Mouse (Mus musculus) embryonic facial prominence, embryonic 13.5 days (tissue): ENCODE measurements around the gene Ano1. TPM values are rescaled to one million over a fixed set of nuclear protein-coding genes. Genes with fewer than 3 reads are reported as not detected.
A peak's percentile ranks its signal among the peaks of the same experiment; 100 is the strongest.

Experiments
- ATAC-seq: fragments of 200-750 bp; cut with Nextera tagmentation; 2 replicates; pipeline ENCODE4 v1.8.0; 2017; ENCODE audit warnings: low read depth; ENCODE audit not compliant: insufficient number of reproducible peaks, insufficient read depth, low FRiP score, low TSS enrichment
- H3K27ac ChIP-seq: fragments of 300-500 bp; sonication (generic); 2 replicates; pipeline ENCODE4 v1.5.1; 2015; ENCODE audit warnings: moderate library complexity, mild to moderate bottlenecking, inconsistent platforms
- H3K27me3 ChIP-seq: fragments of 300-500 bp; sonication (generic); 2 replicates; pipeline ENCODE4 v1.6.1; 2015; ENCODE audit warnings: mild to moderate bottlenecking, inconsistent platforms
- H3K36me3 ChIP-seq: fragments of 300-500 bp; sonication (generic); 2 replicates; pipeline ENCODE4 v1.6.1; 2015; ENCODE audit warnings: mild to moderate bottlenecking, inconsistent platforms
- H3K4me1 ChIP-seq: fragments of 300-500 bp; sonication (generic); 2 replicates; pipeline ENCODE4 v1.6.1; 2015; ENCODE audit warnings: inconsistent platforms
- H3K4me2 ChIP-seq: fragments of 300-500 bp; sonication (generic); 2 replicates; pipeline ENCODE4 v1.6.1; 2015; ENCODE audit warnings: moderate library complexity, mild to moderate bottlenecking, inconsistent platforms
- H3K4me3 ChIP-seq: fragments of 300-500 bp; sonication (generic); 2 replicates; pipeline ENCODE4 v1.5.1; 2015; ENCODE audit warnings: mild to moderate bottlenecking, inconsistent platforms
- H3K9ac ChIP-seq: fragments of 300-500 bp; sonication (generic); 2 replicates; pipeline ENCODE4 v1.6.1; 2015; ENCODE audit warnings: mild to moderate bottlenecking, inconsistent platforms
- H3K9me3 ChIP-seq: fragments of 300-500 bp; sonication (generic); 2 replicates; pipeline ENCODE4 v1.6.1; 2016; ENCODE audit warnings: inconsistent platforms
- WGBS: fragments of 180-500 bp; shearing (Covaris S2); methylation state at CpG from one replicate; pipeline ENCODE4 v1.1.7; 2015; ENCODE audit warnings: mixed read lengths; 5-methylcytosine and 5-hydroxymethylcytosine counted together
- polyA plus RNA-seq: library from polyadenylated mRNA; unstranded; fragments of >200 nt; fragmentation: Nextera tagmentation; extraction: Ambion mirVana; gene quantifications from 2 replicates; pipeline ENCODE4 v1.2.1, GENCODE M21; 2015

Gene Ano1
- polyA plus RNA-seq, result 12.0 and 12.8 TPM in 2 replicates

GRCm38 (mm10) chr7:144751833-144752232, at the start of gene Ano1:
Gene Ano1 (minus strand): TSS chr7:144751974.
- Histone ChIP-seq H3K9me3 (no peaks in the 10 kb centered on the region), H3K4me2 (no peak within 1 kb of the TSS), H3K4me1 (no peaks in the 10 kb centered on the region), H3K36me3 (no peaks in the 10 kb centered on the region), H3K4me3 (no peak within 1 kb of the TSS), H3K27ac (no peak within 1 kb of the TSS), H3K27me3 (no peaks in the 10 kb centered on the region), H3K9ac (no peak within 1 kb of the TSS)
- WGBS, result 83% methylated on average over 9 of the region's 9 CpGs
- ATAC-seq, result no peak

GRCm38 (mm10) chr7:144798471-144798870, 46.7 kb upstream of the Ano1 start:
- Histone ChIP-seq H3K27me3 (peaks cover 28% of the 10 kb centered on the region), H3K4me2 (no peak overlapping the region), H3K27ac (no peak overlapping the region), H3K9ac (no peak overlapping the region), H3K9me3 (no peaks in the 10 kb centered on the region), H3K36me3 (no peaks in the 10 kb centered on the region), H3K4me3 (no peak overlapping the region), H3K4me1 (peaks cover 4% of the 10 kb centered on the region; the same call in 1 of the 2 replicates)
- ATAC-seq, result no peak
- WGBS, result 14% methylated on average over 1 of the region's 1 CpGs

GRCm38 (mm10) chr7:144796986-144797735, 45.4 kb upstream of the Ano1 start:
- no peak for ATAC-seq
- Histone ChIP-seq H3K4me2 (no peak overlapping the region), H3K36me3 (no peaks in the 10 kb centered on the region), H3K9me3 (0 out of 2 replicates have a peak, but pooled peaks cover 4% of the 10 kb centered on the region), H3K9ac (0 out of 2 replicates have a peak overlapping the region, but pooled peaks have one; percentile 32), H3K27me3 (peaks cover 28% of the 10 kb centered on the region), H3K4me3 (no peak overlapping the region), H3K4me1 (peaks cover 4% of the 10 kb centered on the region; the same call in 1 of the 2 replicates), H3K27ac (no peak overlapping the region)
- WGBS, result 41% methylated on average over 17 of the region's 17 CpGs

GRCm38 (mm10) chr7:144795976-144796474, 44.3 kb upstream of the Ano1 start:
- H3K9me3 ChIP-seq, result 0 out of 2 replicates have a peak, but pooled peaks cover 4% of the 10 kb centered on the region
- peaks cover 4% of the 10 kb centered on the region; the same call in 1 of the 2 replicates for H3K4me1 ChIP-seq
- H3K9ac ChIP-seq, result no peak overlapping the region
- no peak overlapping the region for H3K4me2 ChIP-seq
- no peaks in the 10 kb centered on the region for H3K36me3 ChIP-seq
- peaks cover 29% of the 10 kb centered on the region for H3K27me3 ChIP-seq
- no peak overlapping the region for H3K27ac ChIP-seq
- WGBS, result 76% methylated on average over 9 of the region's 9 CpGs
- no peak for ATAC-seq
- H3K4me3 ChIP-seq, result no peak overlapping the region

GRCm38 (mm10) chr7:144793296-144793695, 41.5 kb upstream of the Ano1 start:
- no peaks in the 10 kb centered on the region for H3K36me3 ChIP-seq
- ATAC-seq, result no peak
- H3K4me1 ChIP-seq, result peaks cover 4% of the 10 kb centered on the region; the same call in 1 of the 2 replicates
- H3K9ac ChIP-seq, result no peak overlapping the region
- no peak overlapping the region for H3K4me2 ChIP-seq
- no peak overlapping the region for H3K27ac ChIP-seq
- H3K27me3 ChIP-seq, result peaks cover 21% of the 10 kb centered on the region
- 0 out of 2 replicates have a peak, but pooled peaks cover 4% of the 10 kb centered on the region for H3K9me3 ChIP-seq
- no peak overlapping the region for H3K4me3 ChIP-seq
- 83% methylated on average over 10 of the region's 10 CpGs for WGBS

- WGBS, result 86% methylated on average over 7 of the region's 7 CpGs
- H3K4me1 ChIP-seq, result no peaks in the 10 kb centered on the region
- H3K9me3 ChIP-seq, result 0 out of 2 replicates have a peak, but pooled peaks cover 4% of the 10 kb centered on the region
Measured at GRCm38 (mm10) chr7:144791426-144791825, 39.7 kb upstream of the Ano1 start.

GRCm38 (mm10) chr7:144789601-144790556, 38.1 kb upstream of the Ano1 start:
- no peaks in the 10 kb centered on the region for H3K4me1 ChIP-seq
- 0 out of 2 replicates have a peak, but pooled peaks cover 4% of the 10 kb centered on the region for H3K9me3 ChIP-seq
- H3K9ac ChIP-seq, result 0 out of 2 replicates have a peak overlapping the region, but pooled peaks have one; percentile 44
- 47% methylated on average over 36 of the region's 36 CpGs for WGBS
- H3K27ac ChIP-seq, result no peak overlapping the region
- H3K4me3 ChIP-seq, result peak overlapping the region; percentile 37
- no peaks in the 10 kb centered on the region for H3K36me3 ChIP-seq
- H3K4me2 ChIP-seq, result peak overlapping the region; percentile 58
- H3K27me3 ChIP-seq, result peaks cover 24% of the 10 kb centered on the region
- ATAC-seq, result no peak

More at GRCm38 (mm10) chr7:144791426-144791825, 39.7 kb upstream of the Ano1 start:
- H3K36me3 ChIP-seq, result no peaks in the 10 kb centered on the region
- H3K4me3 ChIP-seq, result no peak overlapping the region
- H3K4me2 ChIP-seq, result no peak overlapping the region
- ATAC-seq, result no peak
- H3K27ac ChIP-seq, result no peak overlapping the region
- H3K9ac ChIP-seq, result no peak overlapping the region
- peaks cover 24% of the 10 kb centered on the region for H3K27me3 ChIP-seq

GRCm38 (mm10) chr7:144788631-144789030, 36.9 kb upstream of the Ano1 start:
- H3K4me3 ChIP-seq, result no peak overlapping the region
- H3K9ac ChIP-seq, result no peak overlapping the region
- no peak for ATAC-seq

GRCm38 (mm10) chr7:144787501-144787900, 35.7 kb upstream of the Ano1 start:
- Histone ChIP-seq H3K9me3 (no peaks in the 10 kb centered on the region), H3K9ac (no peak overlapping the region), H3K4me2 (no peak overlapping the region), H3K27me3 (peaks cover 21% of the 10 kb centered on the region), H3K4me1 (no peaks in the 10 kb centered on the region), H3K4me3 (no peak overlapping the region), H3K27ac (no peak overlapping the region), H3K36me3 (no peaks in the 10 kb centered on the region)
- 73% methylated on average over 5 of the region's 5 CpGs for WGBS
- ATAC-seq, result no peak

More at GRCm38 (mm10) chr7:144788631-144789030, 36.9 kb upstream of the Ano1 start:
- Histone ChIP-seq H3K27me3 (peaks cover 23% of the 10 kb centered on the region), H3K36me3 (no peaks in the 10 kb centered on the region), H3K4me2 (no peak overlapping the region), H3K4me1 (no peaks in the 10 kb centered on the region), H3K27ac (no peak overlapping the region), H3K9me3 (0 out of 2 replicates have a peak, but pooled peaks cover 4% of the 10 kb centered on the region)
- WGBS, result 59% methylated on average over 4 of the region's 4 CpGs

- no peak overlapping the region for H3K4me3 ChIP-seq
- no peak overlapping the region for H3K9ac ChIP-seq
- no peak overlapping the region for H3K27ac ChIP-seq
- H3K36me3 ChIP-seq, result no peaks in the 10 kb centered on the region
- H3K4me2 ChIP-seq, result no peak overlapping the region
- peaks cover 18% of the 10 kb centered on the region for H3K27me3 ChIP-seq
- no peaks in the 10 kb centered on the region for H3K9me3 ChIP-seq
- ATAC-seq, result no peak
- WGBS, result 69% methylated on average over 3 of the region's 3 CpGs
- H3K4me1 ChIP-seq, result no peaks in the 10 kb centered on the region
Measured at GRCm38 (mm10) chr7:144786571-144786970, 34.8 kb upstream of the Ano1 start.

- Histone ChIP-seq H3K4me3 (no peak overlapping the region), H3K4me1 (no peaks in the 10 kb centered on the region), H3K27me3 (peaks cover 10% of the 10 kb centered on the region), H3K27ac (no peak overlapping the region), H3K4me2 (no peak overlapping the region), H3K9ac (no peak overlapping the region), H3K36me3 (no peaks in the 10 kb centered on the region), H3K9me3 (no peaks in the 10 kb centered on the region)
- no peak for ATAC-seq
- 73% methylated on average over 4 of the region's 4 CpGs for WGBS
Measured at GRCm38 (mm10) chr7:144784176-144784575, 32.4 kb upstream of the Ano1 start.
